Mouse (Mus musculus) retina, postnatal 1 day (tissue): Measurements from ENCODE around the gene Glipr2.

ENCODE experiments used
- DNase-seq: peaks from one replicate; pipeline ENCODE4 v3.0.0-alpha.2; 2012

The Glipr2 gene

DNA sequence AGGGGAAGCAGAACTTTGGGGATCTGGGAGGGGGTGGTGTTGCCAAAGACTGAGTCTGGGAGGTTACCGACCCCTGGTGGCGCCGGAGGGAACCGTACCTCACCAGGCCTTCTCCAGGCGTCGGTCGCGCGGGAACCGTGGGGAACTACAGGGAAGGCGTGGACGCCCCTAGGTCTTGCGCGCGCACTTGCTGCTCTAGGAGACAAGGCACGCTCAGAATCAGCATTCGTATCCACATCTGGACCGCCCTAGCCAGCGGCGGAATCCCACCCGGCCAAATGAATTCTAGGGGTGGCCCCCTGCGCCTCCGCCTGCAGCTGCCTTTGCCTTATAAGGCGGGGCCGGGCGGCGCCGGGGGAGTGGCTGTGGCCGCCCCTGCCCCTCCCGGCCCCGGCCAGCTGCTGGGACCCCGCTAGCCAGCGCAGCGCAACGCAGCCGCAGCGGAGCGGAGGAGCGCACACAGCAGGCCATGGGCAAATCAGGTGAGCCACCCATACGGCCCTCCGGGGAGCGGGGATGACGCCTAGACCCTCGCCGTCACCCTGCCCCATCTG, at the start of gene Glipr2:
Gene Glipr2 (plus strand): TSS at position 110 of the 554 bp plus-strand sequence.
- DNase-seq, result peak; percentile 93

DNA sequence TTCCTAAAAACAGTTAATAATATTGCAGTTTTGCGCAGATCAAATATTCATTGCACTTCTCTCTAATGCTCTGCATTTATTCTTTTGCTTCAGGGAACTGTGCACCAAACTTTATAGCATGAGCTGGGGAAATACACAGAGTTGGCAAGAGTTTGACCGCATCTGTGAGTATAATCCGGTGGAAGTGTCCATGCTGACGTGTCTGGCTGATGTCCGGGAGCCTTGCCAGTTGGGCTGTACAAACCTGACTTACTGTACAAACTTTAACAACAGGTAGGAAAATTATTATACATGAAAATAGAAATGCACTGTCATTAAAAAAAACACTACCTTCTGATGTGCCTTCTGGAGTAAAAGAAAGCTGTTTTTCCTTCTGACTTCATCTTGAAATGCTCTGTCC, 39.0 kb upstream of the Glipr2 start:
- DNase-seq, result no peak

DNA sequence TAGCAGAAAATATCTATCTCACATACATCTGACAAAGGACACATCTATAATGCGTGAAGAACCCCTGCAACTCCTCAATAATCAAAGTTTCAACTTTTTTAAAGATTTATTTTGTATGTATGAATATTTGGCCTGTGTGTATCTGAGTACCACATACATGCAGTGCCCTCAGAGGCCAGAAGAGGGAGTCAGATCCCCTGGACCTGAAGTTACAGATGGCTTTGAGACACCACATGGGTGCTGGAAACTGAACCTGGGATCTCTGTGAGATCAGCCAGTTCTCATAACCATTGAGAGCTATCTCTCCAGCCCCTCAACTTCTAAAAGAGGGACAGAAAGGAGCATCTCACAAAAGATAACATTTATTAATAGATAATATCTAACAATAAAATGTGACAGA, 36.6 kb upstream of the Glipr2 start:
- DNase-seq, result peak; percentile 14

DNA sequence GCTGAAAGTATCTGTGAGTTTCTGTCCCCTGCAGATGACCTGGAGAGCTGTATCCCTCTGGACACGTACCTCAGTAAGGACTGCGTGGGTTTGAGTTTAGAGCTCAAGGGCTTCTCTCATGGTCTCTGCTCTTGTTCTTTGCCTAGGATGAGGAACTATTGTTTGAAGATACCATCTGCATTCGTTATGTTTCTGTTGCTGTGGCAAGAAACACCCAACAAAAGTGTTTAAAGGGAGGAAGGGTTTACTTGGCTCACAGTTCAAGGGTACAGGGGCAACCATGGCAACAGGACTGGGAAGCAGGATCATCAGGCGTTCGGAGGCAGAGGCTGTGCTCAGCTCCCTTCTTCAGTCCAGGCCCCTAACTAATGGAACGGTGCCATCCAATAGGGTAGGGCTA, 32.1 kb upstream of the Glipr2 start:
- DNase-seq, result no peak

DNA sequence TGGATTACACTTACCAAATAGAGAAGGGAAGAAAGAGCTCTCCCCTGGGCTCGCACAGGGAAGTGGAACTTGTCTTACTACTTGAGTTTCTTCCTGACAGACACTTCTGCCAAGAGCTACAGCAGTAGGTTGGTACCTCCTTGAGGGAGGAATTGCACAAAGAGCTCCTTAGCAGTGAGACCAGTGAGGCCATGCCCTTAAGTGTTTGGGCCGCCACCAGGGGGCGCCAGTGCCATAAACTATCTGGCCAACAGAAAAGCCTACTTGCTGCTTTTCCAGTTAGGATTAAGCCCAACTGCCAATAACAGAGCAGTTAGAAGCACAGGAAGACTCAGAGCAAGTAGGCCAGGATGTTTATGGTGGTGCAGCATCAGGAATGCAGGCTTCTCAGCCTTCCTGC, 31.4 kb upstream of the Glipr2 start:
- peak; percentile 91 for DNase-seq

DNA sequence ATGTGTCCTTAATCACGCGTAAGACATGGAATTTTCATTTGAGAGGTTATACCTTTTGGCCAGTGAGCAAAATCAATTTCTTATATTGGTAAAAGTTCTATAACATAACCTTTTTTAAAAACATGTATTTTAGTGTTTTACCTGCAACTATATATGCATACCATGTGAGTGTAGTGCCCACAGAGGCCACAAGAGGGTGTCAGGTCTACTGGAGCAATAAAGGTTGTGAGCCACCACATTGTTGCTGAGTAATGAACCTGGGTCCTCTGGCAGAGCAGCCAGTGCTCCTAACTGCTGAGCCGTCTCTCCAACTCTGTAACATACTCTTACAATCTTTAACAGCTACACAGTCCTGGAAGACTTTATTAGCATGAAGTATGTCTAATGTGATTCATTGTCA, 29.4 kb upstream of the Glipr2 start:
- peak; percentile 38 for DNase-seq

DNA sequence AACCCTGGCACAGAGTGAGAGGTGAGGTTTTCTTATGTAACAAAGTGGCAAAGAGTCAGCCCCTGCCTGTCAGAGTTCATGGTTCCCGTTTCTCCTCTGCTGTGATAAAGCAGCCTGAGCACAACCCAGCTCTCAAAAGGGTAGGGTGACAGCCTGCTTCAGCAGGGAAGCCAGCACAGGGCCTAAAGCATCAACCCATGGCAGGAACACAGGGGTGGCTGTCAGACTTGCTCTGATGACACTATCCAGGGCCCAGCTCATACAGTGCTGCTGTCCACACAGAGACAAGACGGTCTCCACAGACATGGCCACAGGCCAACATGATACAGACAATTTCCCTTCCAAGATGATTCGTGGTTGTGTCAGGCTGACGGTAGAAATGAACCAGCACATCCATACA, 25.3 kb upstream of the Glipr2 start:
- DNase-seq, result no peak

DNA sequence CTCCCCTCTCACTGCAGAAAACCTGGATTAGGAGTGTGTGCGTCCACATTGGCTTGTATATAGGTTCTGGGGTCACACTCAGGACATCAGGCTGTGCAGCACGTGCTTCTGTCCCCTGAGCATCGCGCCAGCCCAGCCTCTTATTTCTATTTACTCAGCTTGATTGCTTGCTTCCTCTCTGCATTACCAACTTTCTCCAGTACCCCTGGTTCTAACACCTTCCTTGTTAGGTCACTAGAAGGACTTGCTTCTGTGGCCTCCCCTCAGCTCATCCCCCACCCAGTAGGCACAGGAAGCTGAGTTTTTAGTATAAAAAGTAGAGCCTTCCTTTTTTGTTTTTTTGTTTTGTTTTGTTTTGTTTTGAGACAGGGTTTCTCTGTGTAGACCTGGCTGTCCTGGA, 21.0 kb upstream of the Glipr2 start:
- DNase-seq, result no peak

DNA sequence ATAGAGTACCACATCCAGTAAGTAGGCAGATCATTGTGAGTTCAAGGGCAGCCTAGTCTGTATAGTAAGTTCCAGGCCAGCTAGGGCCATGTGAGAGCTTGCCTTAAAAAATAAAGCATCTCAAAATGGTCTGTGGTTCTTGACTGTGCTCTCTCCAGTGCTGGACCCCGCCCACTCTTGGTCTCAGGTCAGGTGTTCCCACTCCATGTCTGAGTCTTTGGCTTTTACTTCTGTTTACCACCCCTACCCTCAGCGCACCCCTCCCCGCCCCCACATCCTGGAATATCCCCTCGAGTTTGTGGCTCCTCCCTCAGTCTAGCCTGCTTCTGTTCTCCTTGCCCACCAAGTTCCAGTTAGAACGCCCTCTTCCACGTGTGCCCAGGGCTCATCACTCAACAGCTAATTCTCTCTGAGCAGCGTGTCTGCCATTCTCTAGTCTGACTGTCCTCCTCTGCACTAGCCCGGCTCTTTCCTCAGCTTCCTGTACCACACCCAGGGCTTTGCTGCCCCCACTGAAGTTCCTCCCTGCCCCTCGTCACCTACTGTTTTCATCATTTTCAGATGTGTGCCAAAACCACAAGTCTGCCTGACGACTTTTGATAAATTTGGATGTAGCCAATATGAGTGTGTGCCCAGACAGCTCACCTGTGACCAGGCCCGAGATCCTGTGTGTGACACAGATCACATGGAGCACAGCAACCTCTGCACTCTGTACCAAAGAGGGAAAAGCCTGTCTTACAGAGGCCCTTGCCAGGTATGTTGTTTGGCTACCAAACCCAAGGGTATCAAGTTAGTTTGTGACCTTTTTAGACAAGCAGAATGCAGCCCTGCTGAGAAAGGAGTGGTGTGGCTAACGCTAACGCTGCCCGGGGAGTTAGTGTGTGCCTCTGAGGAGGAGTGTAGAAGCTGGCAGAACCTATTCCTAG, 20.2 kb upstream of the Glipr2 start:
- no peak for DNase-seq

DNA sequence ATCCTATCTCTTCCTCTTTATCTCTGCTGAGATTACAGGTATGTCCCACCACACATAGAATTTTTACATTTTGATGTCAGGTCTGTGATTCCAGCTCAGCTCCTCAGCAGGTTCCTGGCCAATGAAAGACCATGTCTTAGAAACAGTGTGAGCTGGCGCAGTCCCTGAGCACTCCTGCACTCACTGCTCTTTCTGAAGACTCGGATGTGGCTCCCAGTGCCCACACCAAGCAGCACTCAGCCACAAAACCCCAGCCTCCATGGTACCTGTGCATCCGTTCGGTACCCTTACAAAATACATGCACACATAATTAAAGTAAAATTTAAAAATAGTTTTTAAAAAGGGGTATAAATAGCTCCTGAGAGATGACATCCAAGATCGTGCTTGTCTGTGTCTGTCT, 15.9 kb upstream of the Glipr2 start:
- DNase-seq, result no peak

DNA sequence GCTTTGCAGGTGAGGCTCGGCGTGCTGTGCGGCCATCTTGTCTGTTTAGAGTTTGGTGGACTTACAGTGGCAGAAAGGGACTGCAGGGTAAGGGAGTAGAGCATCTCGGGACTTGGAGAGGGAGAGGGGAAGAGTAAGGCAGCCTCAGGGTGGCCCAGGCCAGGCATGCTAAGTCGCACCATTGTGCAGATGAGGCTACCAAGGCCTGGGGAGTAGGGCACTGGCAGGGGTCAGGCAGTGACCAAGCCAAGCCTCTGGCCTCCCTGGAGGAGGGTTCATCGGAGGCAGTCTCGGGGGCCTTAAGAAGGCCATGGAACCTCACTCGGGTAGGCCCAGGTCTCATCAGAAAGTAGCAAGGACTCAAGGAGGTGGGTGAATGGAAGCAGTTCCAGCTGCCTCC, 14.8 kb upstream of the Glipr2 start:
- DNase-seq, result no peak

DNA sequence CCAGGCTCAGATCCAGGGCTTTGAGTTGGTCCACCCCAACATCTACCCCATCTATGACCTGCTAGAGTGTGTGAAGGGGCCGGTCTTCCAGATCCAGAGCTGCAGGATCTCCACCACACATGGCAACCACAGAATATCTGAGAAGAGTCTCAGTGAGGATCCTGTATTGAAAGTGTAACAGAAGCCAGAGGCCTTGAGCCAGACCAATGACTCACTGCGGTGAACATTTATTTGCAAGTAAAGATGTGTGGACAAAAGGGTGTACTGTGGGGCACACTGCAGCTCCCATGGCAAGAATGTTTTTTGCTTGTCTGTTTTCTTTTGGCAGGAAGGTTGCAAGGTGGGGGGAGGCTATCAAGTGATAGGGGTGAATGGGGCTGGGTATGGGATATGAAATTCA, 9.6 kb upstream of the Glipr2 start:
- no peak for DNase-seq

DNA sequence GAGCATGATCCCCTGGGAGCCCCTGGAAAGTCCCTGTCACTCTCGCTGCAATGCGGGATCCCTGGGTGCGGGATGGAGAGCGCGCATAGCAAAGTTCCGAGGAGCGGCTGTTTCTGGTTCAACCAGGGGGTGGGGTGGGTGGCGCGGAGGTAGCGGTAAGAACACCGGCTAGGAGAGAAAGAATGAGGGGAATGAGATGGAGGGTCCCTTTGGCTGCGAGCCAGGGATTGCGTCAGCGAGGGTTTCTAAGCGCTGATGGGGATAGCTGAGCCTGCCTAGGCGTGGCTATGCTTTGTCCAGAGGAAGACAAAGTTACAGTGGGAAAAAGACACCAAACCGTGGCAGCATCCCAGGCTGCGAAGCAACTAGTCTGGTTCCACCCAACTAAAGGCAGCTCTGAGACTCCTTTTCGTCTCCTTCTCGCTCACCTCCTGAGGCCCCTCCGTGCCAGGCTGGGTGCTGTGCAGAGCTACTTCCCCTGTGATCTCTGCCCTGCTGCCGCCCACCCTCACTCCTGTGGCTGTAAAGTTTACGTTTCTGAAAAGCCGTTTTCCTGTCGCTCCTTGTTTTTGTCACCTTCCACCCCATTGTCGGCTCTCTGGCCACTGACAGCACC, 753 bp downstream of the Glipr2 start:
- DNase-seq, result peak; percentile 87

DNA sequence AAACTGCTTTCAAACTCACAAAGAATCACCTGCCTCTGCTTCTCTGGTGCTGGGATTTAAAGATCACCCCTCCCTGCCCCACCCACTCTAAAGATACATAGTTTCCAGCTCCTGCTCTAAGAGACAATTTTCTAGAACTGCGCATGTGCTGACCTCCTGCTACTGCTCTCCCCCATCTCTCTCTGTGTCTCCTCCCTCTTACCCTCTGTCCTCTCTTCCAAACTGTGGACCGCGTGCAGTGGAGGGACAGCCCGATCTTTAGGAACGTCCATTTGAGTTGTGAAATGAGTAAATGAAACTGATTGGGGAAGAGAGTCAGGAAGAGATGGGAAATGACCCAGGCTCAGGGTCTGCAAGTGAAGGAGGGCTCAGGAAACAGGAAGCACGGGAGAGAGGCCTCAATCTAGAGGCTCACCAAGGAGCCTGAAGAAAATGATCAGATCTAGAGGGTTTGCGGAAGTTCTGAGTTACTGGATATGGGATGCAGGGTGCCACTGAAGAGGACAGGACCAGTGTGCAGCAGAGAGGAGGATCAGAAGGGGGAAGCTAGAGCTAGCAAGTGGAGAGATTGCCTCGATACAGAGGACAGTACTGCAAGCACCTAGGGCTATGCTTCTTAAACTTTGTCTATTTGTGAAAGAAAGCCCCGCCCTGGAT, 2.5 kb downstream of the Glipr2 start:
- no peak for DNase-seq

DNA sequence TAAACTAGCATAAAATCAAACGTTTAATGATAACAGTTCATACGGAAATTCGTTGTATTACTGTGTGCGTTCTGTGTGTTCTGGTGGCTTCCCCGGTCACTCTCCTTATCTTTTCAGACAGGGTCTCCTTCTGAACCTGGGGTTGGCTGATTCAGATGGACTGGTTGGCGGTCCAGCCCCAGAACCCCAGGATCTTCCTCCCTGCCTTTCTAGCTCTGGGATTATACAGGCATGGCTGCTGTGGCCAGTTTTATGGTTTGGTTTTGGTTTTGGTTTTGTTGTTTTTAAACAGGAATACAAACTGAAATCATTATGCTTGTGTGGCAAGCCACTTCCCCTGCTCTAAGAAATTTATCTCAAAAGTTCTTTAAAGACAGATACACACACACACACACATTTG, 3.0 kb downstream of the Glipr2 start:
- no peak for DNase-seq

DNA sequence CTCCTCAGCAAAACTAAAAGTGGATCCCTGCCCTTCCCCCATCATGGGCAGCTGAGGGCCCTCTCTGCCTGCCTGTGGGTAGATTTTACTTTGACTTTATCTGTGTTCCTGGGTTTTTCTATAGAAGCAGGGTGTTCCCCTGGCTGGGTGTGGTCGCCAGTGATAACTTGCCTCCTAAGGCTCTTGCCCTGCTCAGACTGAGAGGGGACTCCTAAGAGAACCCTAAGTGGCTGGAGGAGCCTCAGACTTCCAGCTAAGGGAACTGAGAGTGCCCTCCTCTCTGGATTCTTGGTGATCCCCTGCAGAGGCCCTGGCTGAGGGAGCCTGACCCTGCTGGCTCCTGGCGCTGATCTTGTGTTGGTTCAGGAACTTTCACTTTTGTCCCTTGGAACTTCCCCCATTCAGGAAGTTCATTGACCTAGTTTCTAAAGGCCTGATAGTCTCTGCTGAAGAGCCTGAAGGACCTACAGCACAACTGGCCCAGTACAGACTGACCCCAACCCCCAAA, 7.2 kb downstream of the Glipr2 start:
- peak; percentile 49 for DNase-seq

DNA sequence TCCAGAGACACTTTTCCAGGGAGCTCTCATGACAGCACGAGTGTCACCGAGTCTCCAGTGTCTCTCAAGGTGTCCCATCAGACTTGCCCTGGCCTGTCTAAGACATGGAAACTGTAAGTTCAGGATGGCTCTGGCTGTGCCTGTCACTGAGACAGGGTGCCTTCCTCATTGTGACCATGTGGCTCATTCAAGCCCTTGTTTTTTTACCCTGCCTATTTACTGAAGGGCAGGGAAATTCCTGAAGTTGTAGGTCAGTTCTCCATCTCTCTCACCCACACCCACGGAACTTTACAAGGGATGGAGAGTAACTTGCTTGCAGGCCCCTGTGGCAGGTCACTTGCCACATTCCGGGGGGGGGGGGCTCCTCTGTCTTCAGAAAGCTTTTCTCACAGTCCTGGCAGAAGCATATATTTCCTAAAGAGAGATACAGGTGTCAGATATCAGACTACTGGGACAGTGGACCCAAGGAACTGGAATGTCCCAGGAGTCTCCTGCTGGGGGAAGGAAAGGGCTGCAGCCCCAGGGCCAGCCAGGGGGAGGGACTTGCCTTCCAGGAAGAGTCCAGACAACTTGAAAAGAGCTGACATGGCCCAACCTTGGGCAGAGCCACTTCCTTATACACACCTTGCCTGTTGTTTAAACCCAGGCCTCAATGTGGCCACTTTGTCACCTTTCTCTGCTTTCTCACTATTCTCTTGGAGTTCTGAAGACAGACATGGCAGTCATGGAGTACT, 7.9 kb downstream of the Glipr2 start:
- DNase-seq, result no peak

DNA sequence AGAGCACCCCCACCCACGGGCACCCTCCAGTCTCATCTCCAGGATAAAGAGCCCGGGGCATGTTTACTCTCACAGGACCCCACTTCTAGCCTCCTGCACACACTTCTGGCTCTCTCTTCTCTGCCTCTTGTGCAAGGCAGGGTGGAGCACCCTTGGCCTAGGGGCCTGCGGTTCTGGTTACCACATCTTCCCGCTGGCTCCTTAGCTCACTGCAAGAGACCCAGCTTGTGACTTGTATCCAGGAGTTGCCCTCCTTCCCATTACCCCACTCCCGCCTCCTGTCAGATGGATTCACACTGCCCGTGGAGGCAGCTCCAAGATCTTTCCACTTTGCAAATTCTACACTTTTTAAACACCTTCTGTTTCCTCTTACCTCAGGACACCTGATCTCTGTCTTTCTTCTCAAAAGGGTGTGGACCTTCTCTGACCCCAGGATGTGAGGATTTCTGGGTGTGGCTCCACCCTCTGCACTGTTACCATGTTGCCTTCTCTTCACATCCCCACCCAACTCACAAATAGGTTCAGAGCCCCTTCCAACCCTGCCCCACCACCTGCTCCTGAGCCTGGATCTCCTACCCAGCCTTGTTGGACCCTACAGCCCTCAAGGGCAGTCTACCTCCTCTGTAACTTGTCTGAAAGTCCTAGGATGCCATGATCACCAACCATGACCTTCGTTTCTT, 8.8 kb downstream of the Glipr2 start:
- no peak for DNase-seq

DNA sequence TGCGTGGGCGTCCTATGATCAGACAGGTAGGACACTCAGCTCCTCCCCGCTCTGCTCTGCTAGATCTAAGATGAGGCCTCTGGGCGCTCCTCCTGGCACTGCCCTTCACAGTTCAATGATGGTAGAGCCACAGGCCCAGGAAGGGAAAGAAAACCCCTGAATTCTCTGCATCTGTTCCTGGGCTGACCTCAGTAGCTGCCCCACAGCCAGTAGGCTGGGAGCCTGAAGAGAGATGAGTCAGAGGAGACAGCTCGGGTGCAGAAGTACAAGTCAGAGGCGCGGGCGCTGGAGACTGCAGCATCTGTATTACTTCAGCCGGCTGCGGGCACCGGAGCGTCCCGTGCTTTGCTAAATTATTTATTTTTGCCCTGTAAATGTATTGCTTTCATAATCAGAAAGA, 11.4 kb downstream of the Glipr2 start:
- no peak for DNase-seq

DNA sequence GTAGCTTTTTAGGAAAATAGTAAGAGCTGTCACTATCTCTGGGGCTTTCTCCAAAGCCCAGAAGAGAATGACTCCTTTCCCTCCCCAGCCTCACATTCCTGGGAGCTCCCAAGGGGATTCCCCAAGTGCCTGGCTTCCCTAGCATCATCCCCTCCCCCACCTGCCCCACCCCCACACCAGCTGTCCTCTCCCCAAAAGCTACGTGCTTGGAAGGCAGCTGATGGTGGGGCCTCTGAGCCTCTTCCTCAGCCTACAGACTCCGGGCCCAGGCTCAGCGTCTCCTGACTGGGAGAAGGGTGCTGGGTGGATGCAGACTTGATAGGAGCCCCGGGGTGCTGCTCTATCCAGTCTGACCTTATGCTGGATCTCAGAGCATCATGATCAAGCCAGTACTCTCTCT, 12.2 kb downstream of the Glipr2 start:
- peak; percentile 67 for DNase-seq

DNA sequence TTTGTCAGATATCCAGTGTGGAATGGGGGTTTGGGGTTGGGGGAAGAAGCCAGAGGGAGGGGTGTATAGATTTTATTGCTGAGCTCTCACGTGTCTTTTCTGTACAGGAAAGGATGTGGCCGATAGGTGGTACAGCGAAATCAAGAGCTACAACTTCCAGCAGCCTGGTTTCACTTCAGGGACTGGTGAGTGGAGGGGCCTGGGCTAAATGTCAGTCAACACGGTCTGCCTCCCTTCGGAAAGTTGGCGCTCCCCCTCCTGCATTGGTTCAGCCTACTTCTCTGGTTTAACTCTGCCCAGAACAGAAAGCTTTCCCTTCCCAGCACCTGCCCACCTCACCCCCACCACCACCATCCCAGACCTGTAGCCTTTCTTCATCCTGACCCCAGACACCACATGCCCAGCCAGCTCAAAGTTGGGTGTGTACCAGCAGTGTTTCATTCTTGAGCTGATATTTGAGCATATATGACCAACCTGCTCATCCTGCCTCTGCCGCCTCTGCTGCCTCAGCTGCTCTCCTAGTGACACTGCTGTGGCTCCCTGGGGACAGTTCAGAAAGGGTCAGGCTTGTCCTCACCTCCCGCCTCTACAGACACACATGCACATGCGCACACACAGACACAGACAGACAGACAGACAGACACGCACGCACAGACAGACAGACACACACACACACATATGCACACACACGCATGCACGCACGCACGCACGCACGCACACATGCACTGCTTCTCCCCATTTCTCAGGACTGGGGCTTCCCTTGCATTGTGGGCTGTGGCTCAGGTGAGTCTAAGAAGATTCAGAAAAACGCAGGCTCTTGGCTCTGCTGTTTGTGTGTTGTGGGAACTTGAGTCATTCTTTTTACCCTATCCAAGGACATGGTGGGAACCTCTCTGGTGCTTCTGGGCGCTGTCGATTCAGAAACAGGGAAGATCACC, 13.5 kb downstream of the Glipr2 start:
- DNase-seq, result no peak
